14 mouse cellular contexts compared by ENCODE assay signal in genomic region chr7:132751716-132752115, GRCm38 (mm10).
DNase-seq lines count a peak whose midpoint lies in the region; ATAC-seq and TF ChIP-seq lines count a peak whose summit lies in the region.
"Had no signal": no experiment of that assay in that cellular context is flagged by ENCODE, and none has a peak within 500 bp of the region (broad histone marks: within the 10 kb centered on the region; RNA-seq: fewer than 3 reads in every experiment).

No protein-coding gene starts in this region.

- ATAC-seq in liver, postnatal 0 days = no peak
- ATAC-seq in liver, embryonic 11.5 days (replicated peaks; ENCODE audit: low FRiP score) = no peak
- no peak for ATAC-seq in granulocyte monocyte progenitor cell, adult 5-6 weeks (replicated peaks; ENCODE audit: poor library complexity, severe bottlenecking)

- no peak overlapping the region for H3K4me3 ChIP-seq in liver, postnatal 0 days (ENCODE audit: low read depth, low read length)
- H3K4me3 ChIP-seq in liver, embryonic 11.5 days (ENCODE audit: low read depth, low read length) = no peak overlapping the region
- no peak overlapping the region for H3K4me3 ChIP-seq in embryonic facial prominence, embryonic 10.5 days
- H3K4me3 ChIP-seq: forebrain, embryonic 10.5 days; limb, embryonic 15.5 days had no signal

- 0 out of 2 replicates have a peak overlapping the region, but pooled peaks have one; percentile 5 for H3K9ac ChIP-seq in liver, postnatal 0 days (replicated peaks)
- H3K9ac ChIP-seq in liver, embryonic 11.5 days (ENCODE audit: low read depth, low read length) = no peak overlapping the region
- H3K9ac ChIP-seq: limb, embryonic 15.5 days had no signal

- 63% methylated on average over 2 of the region's 2 CpGs for WGBS in liver, postnatal 0 days (ENCODE audit: insufficient replicate concordance)
- 79% methylated on average over 2 of the region's 2 CpGs for WGBS in liver, embryonic 11.5 days
- WGBS in embryonic facial prominence, embryonic 10.5 days = 82% methylated on average over 2 of the region's 2 CpGs

- H3K27ac ChIP-seq in liver, postnatal 0 days (ENCODE audit: low read depth) = no peak overlapping the region
- no peak overlapping the region for H3K27ac ChIP-seq in liver, embryonic 11.5 days (ENCODE audit: low read depth, low read length)
- H3K27ac ChIP-seq in embryonic facial prominence, embryonic 10.5 days (replicated peaks) = 0 out of 2 replicates have a peak overlapping the region, but pooled peaks have one; percentile 6
- H3K27ac ChIP-seq: forebrain, embryonic 10.5 days; limb, embryonic 15.5 days had no signal

- no peak for TF ChIP-seq CTCF in liver, postnatal 0 days (IDR thresholded peaks at IDR 0.05; ENCODE audit: low read depth)

- H3K4me1 ChIP-seq in liver, postnatal 0 days (ENCODE audit: insufficient read depth) = peaks cover 2% of the 10 kb centered on the region; the same call in 1 of the 2 replicates
- 0 out of 2 replicates have a peak, but pooled peaks cover 7% of the 10 kb centered on the region for H3K4me1 ChIP-seq in liver, embryonic 11.5 days (replicated peaks; ENCODE audit: control insufficient read depth, insufficient read depth, low read length)
- peaks cover 23% of the 10 kb centered on the region for H3K4me1 ChIP-seq in embryonic facial prominence, embryonic 10.5 days

- H3K9me3 ChIP-seq in liver, postnatal 0 days (ENCODE audit: low read length) = no peaks in the 10 kb centered on the region
- H3K9me3 ChIP-seq in liver, embryonic 11.5 days (ENCODE audit: control insufficient read depth, low read length) = no peaks in the 10 kb centered on the region
- H3K9me3 ChIP-seq in embryonic facial prominence, embryonic 10.5 days = no peaks in the 10 kb centered on the region
- H3K9me3 ChIP-seq: forebrain, embryonic 10.5 days; limb, embryonic 15.5 days had no signal

- H3K4me2 ChIP-seq in liver, postnatal 0 days (ENCODE audit: low read depth, low read length) = no peak overlapping the region
- no peak overlapping the region for H3K4me2 ChIP-seq in liver, embryonic 11.5 days
- H3K4me2 ChIP-seq: limb, embryonic 15.5 days had no signal

- H3K36me3 ChIP-seq in liver, postnatal 0 days (replicated peaks; ENCODE audit: insufficient read depth, low read length) = peaks cover 61% of the 10 kb centered on the region
- H3K36me3 ChIP-seq in liver, embryonic 11.5 days (ENCODE audit: control insufficient read depth, insufficient read depth, low read length) = no peaks in the 10 kb centered on the region
- peaks cover 64% of the 10 kb centered on the region for H3K36me3 ChIP-seq in embryonic facial prominence, embryonic 10.5 days (replicated peaks)

- peak; percentile 48 for DNase-seq in cerebellum, adult 9-11 months
- no peak for DNase-seq in cerebellum, postnatal 4 days (ENCODE audit: low spot score in 2 of 2)
- no peak for DNase-seq in liver, postnatal 0 days
- no peak for DNase-seq in liver, embryonic 11.5 days (ENCODE audit: low spot score)
- no peak for DNase-seq in embryonic facial prominence, embryonic 10.5 days (ENCODE audit: low spot score)
- peak; percentile 34 for DNase-seq in lung, postnatal 14 days
- no peak for DNase-seq in left cerebral cortex, adult 8-10 months (ENCODE audit: low spot score in 2 of 2)
- DNase-seq: B cell, adult 2 months; cerebellum, adult 11-12 months; layer of hippocampus, postnatal 36 days; thymus, adult 18-20 months had no signal

- no peak for TF ChIP-seq EP300 in liver, postnatal 0 days (IDR thresholded peaks at IDR 0.05; ENCODE audit: low read depth)

- no peaks in the 10 kb centered on the region for H3K27me3 ChIP-seq in liver, postnatal 0 days (ENCODE audit: insufficient read depth, low read length)
- no peaks in the 10 kb centered on the region for H3K27me3 ChIP-seq in liver, embryonic 11.5 days (replicated peaks; ENCODE audit: control insufficient read depth, insufficient read depth, low read length)
- no peaks in the 10 kb centered on the region for H3K27me3 ChIP-seq in embryonic facial prominence, embryonic 10.5 days (replicated peaks; ENCODE audit: low read depth, poor library complexity, severe bottlenecking)
- H3K27me3 ChIP-seq: limb, embryonic 15.5 days had no signal

Comparison
In these comparisons a context has a peak if more than half of its experiments do, and no peak if none do; other contexts are left out.
1. DNase-seq: peak in cerebellum, adult 9-11 months (single experiment) and lung, postnatal 14 days (single experiment); none in cerebellum, postnatal 4 days (0 of 2), liver, postnatal 0 days (single experiment), liver, embryonic 11.5 days (single experiment), embryonic facial prominence, embryonic 10.5 days (single experiment) and left cerebral cortex, adult 8-10 months (0 of 2).